Mouse (Mus musculus): ENCODE measurements at regions not wholly inside any gene's neighbourhood (a gene's known extent, or its start where the extent isn't known, plus 50 kb on each side); places are given as distances from the start of the nearest gene placed in this dataset.

DNA sequence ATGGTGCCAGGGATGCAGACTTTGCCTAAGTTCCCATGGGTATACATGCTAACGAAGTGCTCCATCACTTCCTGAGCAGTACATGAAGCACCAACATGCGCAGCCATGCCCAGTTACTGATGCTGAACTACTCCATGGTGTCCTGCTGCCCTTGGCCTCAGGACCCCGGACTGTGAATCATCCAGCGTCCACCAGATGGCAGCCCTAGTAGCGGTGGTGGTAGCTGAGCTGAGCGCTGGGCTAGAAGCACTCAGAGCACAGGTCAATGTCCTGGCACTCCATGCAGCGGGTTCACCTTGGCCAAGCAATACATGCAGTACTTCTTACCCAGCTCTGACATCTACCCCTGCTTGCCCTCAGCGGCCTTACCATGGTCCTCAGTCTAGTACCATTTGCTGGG is 57.1 kb upstream of the Syn3 start:
- Histone ChIP-seq H3K36me3 (replicated peaks; ENCODE audit: control insufficient read depth, insufficient read depth) (no peaks in the 10 kb centered on the region), H3K4me3 (replicated peaks; ENCODE audit: low read length) (no peak overlapping the region), H3K27ac (no peak overlapping the region), H3K9me3 (ENCODE audit: control insufficient read depth, low read length) (no peaks in the 10 kb centered on the region), H3K4me1 (replicated peaks; ENCODE audit: control insufficient read depth, insufficient read depth, low read length) (no peaks in the 10 kb centered on the region), H3K27me3 (ENCODE audit: control insufficient read depth, insufficient read depth, low read length) (no peaks in the 10 kb centered on the region), H3K4me2 (replicated peaks) (no peak overlapping the region), H3K9ac (no peak overlapping the region)
- ATAC-seq (ENCODE audit: low FRiP score) (no peak), DNase-seq (ENCODE audit: low spot score) (no peak)
- WGBS = 62% methylated on average over 8 of the region's 8 CpGs

Data from hindbrain, embryonic 14.5 days (tissue).